Mouse (Mus musculus): ENCODE results near the gene Hydin. TPM values are rescaled to one million over a fixed set of nuclear protein-coding genes. Genes with fewer than 3 reads are reported as not detected.
"Not testable (repeated sequence)": the region's sequence is repeated elsewhere in the genome, so short reads cannot be mapped to it uniquely, and the experiment has no call there.

Gene Hydin
- polyA plus RNA-seq, 2 experiments from 2014 or later = 0.44 TPM; not detected in 1

DNA sequence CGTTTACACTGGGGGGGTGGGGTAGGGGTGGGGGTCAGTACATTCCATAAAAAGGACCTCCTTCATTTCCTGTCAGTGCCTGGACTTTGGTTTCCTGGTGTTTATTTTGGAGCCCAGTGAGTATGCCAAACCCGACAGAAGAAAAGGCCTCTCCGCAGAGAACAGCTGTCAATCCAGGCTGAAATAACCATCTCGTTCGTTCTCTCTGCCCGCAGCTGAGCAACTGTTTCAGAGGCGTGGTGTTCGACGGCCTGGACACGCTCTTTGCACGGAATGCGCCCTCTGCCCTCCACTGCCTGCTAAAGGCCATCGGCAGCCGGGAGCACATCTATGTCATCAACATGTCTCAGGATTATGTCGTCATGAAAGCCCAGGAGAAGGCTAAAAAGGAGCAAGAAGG, 258.5 kb downstream of the Hydin start:
- no peak for ATAC-seq

DNA sequence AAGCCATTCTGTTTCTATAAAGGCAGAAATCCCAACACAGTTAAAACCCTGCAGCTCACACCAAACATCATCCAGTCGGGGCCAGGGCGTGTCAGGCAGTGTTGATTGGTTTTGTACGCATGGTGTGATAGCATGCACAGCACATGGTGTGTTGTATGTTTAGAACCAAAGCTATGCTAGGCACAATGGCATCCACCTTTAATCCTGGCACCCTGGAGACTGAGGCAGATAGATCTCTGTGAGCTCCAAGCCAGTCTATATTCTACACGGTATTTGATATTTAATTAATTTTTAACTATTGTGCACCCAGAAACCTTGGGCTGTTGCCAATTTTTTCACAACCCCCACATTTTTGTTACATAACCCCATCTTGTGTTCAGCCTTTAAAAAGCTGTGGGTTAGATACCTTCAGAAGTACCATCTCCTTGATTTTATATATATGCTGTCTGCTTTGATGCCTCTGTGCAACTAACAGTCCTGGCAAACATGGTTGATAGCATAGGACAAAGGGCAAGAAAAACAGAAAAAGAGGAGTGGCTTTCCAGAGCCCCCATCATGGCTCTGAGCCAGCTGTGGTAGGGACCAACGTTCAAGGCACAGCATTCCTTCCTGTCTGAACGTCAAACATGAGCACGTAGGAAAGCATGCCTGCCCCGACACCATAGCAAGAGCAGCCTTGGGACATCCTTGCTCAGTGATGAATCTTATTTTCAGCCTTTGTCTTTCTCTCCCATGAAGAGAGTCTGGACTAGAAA, 263.4 kb downstream of the Hydin start:
- no peak for ATAC-seq

DNA sequence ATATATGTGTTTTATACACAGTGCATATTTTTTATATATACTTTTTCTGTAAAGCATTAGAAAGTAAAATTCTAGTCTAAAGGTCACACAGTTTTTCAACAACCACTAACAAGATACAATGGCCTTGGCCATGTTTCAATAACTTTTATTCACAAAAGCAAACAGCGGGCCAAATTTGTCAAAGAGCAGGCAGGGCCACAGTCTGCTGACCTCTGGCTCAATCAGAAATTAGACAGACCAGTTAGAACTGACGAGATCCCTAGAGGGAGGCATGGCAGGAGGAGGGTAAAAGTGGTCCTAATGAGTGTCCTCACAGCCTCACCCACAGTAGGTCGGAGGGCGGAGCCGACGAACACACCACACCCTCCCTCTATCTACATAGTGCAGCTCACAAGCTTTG, 267.0 kb downstream of the Hydin start:
- ATAC-seq = no peak

DNA sequence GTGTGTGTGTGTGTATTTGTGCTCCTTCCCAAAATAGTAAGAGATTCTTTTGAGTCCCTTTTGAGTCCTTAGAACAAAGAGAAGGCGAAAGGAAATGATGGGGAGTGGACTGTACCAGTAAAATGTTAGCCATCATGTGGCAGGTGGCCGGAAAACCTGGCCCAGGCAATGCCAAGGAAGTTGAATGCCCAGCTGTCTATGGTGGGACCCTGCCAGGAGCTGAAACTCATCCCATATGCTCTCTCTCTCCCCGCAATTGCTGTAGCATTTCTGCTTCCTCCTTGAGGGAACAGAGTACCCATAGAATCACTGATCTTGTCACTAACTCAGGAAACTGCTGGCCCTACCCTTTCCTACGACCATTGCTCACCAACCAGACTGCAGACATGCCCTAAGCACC, 271.1 kb downstream of the Hydin start:
- no peak for ATAC-seq

DNA sequence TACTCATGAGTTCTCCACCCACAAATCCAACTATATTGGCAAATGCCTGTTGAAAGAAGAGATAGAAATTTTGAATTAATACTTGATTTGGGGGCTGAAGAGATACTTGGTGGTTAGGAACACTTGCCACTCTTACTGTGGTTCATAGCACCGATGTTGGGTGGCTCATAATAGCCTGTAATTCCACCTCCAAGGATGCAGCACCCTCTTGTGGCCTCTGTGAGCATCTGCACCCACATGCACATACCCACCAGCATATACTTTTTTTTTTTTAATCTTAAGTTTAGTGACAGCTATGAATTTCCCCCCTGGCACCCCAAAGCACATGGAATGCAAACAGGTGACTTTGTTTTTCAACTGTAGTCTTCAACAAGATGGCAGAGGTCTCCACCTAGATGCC, 283.6 kb downstream of the Hydin start:
- ATAC-seq = no peak

DNA sequence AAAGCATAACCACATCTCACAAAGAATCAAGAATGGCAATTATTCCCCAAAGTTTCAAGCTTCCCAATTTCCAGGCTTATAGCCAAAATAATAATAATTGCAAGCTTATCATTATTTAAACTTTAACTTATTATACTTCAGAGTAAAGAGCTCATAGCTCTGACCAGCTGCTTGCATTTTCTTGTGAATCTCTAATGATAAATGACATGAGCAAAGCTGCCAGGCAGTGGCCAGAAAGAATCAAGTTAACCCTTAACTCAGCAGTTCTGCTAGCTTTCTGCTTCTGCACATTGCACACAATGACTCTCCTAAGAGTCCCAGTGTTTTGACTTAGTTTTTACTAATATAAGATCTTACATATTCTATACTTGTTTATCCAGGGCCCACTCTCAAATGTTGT, 285.3 kb downstream of the Hydin start:
- not testable (repeated sequence) for ATAC-seq

DNA sequence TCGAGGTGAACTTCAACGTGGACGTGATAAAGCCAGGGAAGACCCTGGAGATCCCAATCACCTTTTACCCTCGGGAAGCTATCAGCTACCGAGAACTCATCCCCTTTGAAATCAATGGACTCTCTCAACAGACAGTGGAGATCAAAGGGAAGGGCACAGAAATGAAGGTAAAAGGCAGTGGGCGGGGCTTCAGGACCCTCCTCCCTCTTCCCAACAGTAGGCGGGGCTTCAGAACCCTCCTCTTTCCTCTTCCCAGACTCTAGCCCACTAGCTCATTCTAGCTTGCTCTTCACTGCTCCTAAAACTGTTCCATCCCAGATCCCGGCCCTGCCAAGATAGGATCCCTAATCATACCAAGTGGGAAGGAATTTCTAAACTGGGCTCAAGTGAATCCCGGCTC, 325.9 kb downstream of the Hydin start:
- no peak for ATAC-seq

DNA sequence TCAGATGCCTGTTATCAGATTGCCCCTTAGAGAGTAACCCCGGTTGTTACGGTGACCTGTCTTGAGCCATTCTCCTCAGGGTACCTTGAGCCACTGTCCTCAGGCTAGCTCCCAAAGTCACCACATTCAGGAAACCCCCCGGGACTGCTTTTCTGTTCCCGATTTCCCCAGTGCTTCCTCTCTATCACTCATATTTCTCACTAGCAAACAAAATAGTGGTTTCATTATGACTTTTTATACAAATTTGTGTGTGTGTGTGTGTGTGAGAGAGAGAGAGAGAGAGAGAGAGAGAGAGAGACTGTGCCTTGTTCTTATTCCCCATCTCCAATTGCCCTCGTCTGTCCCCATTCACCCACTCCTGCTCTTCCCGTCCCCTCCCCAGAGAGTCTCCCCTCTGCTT, 327.4 kb downstream of the Hydin start:
- ATAC-seq = no peak

DNA sequence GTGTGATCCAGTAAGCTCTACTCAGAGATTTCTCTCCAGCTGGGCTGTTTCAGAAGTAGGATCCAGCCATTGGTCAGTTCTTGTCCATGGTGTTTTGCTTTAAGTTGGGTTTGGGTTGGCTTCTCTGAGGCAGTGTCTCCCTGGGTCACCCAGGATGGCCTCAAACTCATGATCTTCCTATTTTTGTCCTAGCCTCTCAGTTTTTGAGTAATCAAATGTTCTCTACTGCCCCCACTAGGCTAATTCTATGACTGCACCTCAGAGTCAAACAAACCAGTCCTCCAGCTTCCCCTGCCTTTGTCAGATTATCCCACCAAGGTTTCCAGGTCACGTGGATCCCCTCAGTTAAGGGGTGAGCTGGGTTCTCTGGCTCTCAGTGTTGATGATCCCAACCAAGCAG, 337.8 kb downstream of the Hydin start:
- ATAC-seq = no peak

DNA sequence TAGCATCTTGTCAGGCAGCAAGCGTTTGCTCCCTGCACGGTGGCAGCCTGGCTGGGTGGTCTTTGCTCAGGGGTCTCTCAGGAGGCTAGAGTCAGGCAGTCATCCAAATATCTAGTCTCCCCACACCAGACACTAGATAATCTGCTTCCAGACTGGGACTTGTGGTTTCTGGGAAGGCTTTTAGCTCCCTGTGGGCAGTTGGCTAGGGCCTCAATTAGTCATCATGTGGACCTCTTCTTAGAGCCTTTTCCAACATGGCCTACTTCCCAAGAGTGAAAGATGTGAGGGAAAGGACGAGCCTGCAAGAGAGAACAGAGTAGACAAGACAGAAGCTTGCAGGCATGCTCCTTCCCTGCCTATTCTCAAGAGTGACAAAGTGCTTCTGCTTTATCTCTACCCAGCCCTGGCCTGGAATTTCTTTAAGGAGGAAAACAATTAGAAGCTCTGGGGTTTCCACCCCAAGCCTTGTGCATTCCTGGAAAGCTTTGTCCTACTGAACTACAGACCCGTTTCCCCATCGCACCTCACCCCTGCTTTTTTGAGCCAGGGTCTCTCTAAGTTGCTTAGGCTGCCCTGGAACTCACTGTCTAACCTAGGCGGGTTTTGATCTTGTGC, 338.7 kb downstream of the Hydin start:
- ATAC-seq = no peak

DNA sequence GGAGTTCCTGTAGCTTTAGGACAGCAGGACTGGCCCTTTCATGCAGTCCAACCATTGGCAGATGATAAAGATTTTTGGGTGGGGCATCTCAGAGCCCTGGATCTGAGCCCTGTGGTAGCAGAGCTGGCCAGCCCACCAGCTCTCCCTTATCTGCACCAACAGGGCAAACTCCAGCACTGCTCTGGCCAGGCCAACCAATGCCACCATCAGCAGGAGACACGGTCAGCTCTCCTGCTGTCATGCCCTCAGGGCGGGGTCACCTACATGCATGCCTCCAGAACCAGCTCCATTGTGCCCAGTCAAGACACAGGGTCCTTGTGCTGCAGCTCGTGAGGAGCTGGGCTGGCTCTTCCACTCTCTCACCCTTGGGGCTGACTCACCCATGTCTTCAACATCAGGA, 349.0 kb downstream of the Hydin start:
- no peak for ATAC-seq

DNA sequence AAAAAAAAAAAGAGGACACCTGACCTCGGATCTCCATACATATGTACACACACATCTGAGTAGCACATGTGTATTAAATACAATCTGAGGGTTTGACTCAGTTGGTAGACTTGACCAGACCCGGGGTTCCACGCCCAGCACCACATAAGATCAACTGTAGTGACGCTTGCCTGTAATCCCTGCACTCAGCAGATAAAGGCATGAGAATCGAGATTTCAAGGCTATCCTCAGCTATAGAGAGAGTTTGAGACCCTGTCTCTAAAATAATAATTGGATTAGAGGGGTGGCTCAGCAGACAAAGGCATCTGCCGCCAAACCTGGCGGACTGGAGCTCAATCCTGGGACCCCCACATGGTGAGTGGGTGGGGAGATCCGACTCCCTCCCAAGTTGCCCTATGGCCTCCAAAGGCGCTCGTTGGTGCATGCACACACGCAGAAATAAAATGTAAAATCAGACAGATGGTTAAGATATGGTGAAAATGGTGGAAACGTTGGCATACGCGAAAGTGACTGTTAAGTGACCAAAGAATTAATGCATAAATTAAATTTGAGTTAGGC, 351.1 kb downstream of the Hydin start:
- ATAC-seq = no peak

DNA sequence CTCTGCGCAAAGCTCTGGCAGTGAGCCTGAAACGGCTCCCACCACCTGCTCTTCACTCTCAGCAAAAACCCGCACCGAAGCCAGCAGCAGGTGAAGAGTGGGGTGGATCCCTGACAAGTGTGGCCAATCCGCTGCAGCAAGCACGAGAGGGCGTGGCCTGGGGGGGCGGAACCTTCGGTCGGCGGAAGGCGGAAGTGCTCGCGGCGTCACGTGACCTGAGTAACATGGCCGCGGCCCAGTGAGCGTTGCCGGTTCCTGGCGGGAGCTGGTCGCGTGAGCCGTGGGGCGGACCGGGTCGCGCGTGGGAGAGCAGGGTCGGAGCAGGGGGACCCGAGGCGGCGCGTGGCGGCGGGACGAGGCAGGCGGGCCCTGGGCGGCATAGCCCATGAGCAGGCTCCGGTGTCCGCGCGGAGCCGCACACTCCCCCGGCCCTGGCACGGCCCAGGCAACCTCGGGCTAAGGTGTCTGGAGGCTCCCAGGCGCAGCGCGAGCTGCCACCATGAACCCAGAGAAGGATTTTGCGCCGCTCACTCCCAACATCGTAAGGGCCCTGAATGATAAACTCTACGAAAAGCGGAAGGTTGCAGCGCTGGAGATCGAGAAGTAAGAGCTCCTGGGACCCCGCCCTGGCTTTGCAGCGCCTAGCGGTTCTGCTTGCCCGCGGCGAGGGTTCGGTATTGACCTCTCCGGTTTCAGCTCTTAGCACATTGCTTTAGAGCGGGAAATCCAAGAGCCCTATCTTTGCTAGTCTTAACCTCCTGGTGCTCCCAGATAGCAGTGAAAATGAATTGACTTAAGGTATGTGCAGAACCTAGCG, 351.8 kb downstream of the Hydin start, which contains the start of gene Vac14:
Vac14 (plus strand) TSS at position 195 of the 817 bp plus-strand sequence.
- peak; percentile 97 for ATAC-seq

DNA sequence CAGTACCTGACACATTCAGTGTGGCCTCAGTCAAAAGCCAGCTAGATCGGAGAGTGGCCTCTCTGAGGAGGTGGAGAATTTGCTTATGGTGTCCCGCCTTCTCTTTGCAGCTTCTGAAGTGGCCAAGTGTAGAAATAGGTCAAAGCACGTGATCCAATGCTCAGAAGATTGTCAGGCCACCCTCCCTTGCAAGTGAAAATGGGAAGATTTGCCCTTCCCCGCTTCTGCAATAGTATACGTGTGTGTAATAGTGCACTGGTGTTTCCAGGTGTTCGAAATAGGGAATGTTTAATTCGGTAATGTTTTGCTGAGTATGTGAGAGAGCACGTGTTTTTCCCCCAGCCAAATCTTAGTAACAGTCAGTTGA, 352.4 kb downstream of the Hydin start:
- ATAC-seq = no peak

DNA sequence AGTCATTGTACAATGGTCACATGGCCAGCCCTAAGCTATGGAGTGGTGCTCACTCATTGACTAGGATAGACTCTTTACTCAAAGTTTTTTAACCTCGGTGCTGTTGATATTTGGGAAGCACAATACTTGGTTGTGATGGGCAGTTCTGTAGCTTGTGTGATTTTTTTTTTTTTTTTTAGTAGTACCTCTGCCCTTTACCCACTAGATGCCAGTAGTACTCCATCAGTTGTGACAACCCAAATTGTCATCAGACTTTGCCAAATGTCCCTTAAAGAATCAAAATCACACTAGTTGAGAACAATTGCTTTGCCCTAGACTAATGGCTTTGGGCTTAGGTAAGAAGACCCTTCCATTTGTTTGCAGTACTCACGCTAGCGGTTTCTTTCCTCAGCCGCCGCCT, 353.1 kb downstream of the Hydin start:
- no peak for ATAC-seq

DNA sequence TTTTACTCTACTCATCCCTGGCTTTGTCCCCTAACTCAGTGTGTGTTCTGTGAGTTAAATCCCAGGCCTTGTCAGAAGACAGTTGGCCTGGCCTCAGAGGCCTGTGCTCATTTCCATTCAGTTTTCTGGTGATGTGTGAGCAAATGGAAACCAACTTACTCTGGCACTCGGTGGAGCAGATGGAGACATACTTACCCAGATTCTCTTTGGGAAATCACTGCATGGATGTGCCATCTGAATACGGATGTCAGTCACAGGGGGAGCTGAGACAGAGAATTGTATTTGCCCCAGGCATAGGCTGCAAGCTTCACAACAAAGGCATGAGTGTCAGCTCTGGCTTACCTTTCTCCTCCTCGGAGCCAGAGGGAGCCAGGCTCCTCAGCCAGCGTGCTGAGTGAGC, 359.7 kb downstream of the Hydin start:
- ATAC-seq = no peak

DNA sequence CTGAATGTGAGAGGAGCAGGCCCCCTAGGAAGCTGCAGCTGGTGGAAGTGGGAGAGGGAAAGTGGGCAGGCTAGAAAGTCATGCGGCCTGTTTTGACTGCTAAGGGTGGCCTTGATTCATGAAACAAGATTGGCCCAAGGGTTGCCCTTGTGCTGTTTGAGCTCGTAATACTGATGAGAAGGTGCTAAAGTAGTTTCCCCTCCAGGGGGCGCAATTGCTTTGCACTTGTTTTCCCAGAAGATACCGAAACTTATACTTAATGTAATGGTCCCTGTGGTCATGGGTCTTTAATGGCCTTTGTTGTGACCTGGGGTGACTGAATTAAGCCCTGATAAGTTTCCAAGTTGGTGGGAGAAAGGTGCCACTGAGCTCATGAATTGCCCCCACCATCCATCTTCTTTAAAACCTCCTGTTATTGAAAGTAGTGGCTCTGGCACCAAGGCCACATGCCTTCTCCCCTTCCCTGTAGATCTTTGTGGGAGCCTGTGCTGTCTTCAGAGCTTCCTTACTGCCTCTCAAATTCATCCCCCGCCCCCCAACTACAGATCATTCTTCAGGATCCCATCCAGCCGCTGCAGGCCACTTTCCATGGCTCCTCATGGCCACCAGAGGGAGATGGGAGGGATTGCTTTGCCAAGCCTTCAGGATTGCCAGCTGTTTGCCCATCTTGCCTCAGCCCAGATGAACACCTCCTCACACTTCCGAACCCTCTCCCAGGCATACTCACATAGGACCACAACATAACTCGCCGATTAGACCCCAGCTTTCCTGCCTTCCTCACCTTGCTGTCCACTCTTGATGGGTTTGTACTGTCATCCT, 362.7 kb downstream of the Hydin start:
- ATAC-seq = no peak

DNA sequence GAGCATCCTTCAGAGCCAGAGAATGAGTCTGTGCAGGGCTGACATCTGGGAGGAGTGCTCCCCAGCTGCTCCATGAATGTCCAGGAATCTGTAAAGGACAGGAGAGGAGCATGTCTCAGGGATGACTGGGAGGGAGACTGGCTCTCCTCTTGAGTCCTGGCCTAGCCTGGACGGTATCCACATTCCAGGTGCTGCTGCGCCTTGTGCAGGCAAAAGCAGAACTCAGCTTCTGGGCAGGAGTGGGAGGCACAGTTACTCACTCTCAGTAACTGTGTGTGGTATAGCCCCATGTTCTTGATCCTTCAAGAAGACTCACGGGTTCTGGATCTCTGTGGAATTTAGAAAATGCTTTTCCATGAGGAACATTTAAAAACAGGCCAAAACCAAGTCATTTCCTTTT, 363.3 kb downstream of the Hydin start:
- ATAC-seq = no peak

DNA sequence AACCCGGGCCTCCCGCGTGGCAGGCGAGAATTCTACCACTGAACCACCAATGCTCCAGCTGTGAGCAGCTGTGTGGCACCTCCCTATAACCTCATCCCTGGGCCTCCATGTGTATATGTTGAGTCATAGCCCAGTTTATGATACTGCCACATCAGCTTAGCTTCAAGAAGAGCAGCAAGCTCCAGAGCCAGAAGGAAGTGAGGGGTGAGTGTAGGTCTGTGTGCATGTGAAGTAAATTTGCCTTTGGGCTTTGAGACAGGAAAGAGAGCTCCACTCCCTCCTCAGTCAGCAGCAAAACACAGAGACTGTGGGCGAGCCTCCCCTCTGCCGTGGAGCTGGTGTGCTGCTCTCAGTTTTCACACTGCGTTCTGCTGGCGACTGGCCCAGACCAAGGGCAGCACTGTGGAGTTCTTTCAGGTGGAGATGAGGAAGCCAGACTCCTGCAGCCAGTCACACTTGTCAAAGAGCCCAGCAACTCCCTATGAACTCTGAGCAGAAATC, 363.8 kb downstream of the Hydin start:
- ATAC-seq = no peak

DNA sequence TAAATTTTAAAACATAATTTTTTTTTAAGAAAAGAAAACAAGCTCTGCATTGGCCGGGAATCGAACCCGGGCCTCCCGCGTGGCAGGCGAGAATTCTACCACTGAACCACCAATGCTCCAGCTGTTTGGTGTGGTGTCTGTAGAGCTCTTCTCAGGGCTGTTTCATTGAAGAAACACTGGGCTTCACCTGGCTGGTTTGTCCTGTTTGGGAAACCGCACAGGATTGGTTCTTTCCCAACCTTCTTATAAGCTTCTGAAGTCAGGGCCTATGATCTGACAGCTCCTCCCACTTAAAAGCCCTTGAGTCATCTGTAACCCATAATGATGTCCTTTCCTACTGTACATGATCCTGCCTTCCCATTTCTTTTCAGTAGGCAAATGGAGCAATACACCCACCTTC, 364.4 kb downstream of the Hydin start:
- ATAC-seq = no peak

DNA sequence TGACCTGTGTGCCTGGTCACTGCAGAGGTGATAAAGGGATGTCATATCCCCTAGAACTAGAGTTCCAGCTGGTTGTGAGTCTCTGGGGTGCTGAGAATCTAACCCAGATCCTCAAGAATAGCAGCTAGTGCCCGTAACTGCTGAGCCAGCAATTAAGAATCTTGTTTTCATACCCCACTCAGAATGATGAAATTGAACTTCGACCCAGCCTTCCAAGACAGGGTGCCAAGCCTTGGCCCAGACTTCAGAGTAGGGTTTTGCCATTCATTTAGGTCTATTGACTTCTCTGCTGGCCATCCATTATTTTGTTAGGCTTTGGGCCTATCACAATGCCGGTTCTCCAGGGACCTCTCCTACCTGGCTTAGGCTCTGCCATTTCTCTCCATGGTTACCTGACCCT, 367.0 kb downstream of the Hydin start:
- ATAC-seq = no peak

DNA sequence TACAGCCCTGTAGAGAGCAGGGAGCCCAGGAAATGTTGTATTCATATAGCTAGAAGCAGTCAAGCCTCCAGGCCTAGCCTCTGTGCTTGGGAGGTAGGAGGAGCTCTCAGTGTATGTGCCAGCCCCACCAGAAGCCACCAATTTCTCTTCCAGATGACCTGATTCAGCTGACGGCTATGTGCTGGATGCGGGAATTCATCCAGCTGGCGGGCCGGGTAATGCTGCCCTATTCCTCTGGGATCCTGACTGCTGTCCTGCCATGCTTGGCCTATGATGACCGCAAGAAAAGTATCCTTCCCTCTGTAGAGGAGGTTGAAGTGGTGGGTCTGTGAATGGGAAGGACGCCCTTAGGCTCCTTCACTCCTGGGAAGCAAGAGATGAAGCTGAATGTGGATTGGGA, 369.4 kb downstream of the Hydin start:
- no peak for ATAC-seq
